Mouse (Mus musculus) kidney, postnatal 0 days (tissue): ENCODE results near the gene Wdfy2. TPM values are rescaled to one million over a fixed set of nuclear protein-coding genes. Genes with fewer than 3 reads are reported as not detected.

Source experiments
- ATAC-seq: fragments of 200-750 bp; cut with Nextera tagmentation; replicated peaks from 2 replicates; pipeline ENCODE4 v1.8.0; 2017; ENCODE audit warnings: low read depth, moderate number of reproducible peaks, moderate TSS enrichment, moderate library complexity; ENCODE audit not compliant: low FRiP score
- DNase-seq: peaks from one replicate; pipeline ENCODE4 v3.0.0-alpha.2; 2016; ENCODE audit warnings: low spot score
- H3K27ac ChIP-seq: fragments of 300-500 bp; sonication (generic); 2 replicates; pipeline ENCODE4 v1.5.1; 2014; ENCODE audit warnings: mild to moderate bottlenecking
- H3K27me3 ChIP-seq: fragments of 300-500 bp; sonication (generic); 2 replicates; pipeline ENCODE4 v1.6.1; 2014; ENCODE audit warnings: low read length, mixed read lengths; ENCODE audit not compliant: insufficient read depth
- H3K36me3 ChIP-seq: fragments of 300-500 bp; sonication (generic); 2 replicates; pipeline ENCODE4 v1.6.1; 2014; ENCODE audit warnings: low read length, mixed read lengths; ENCODE audit not compliant: insufficient read depth
- H3K4me1 ChIP-seq: fragments of 300-500 bp; sonication (generic); replicated peaks from 2 replicates; pipeline ENCODE4 v1.6.1; 2014; ENCODE audit warnings: antibody characterized with exemption, low read length, mixed read lengths; ENCODE audit not compliant: insufficient read depth
- H3K4me2 ChIP-seq: fragments of 300-500 bp; sonication (generic); 2 replicates; pipeline ENCODE4 v1.6.1; 2014; ENCODE audit warnings: mild to moderate bottlenecking, low read length, moderate library complexity, mixed read lengths
- H3K4me3 ChIP-seq: fragments of 300-500 bp; sonication (generic); replicated peaks from 2 replicates; pipeline ENCODE4 v1.5.1; 2014; ENCODE audit warnings: low read depth, low read length
- H3K9ac ChIP-seq: fragments of 300-500 bp; sonication (generic); 2 replicates; pipeline ENCODE4 v1.6.1; 2014; ENCODE audit warnings: low read depth, low read length
- H3K9me3 ChIP-seq: fragments of 300-500 bp; sonication (generic); replicated peaks from 2 replicates; pipeline ENCODE4 v1.6.1; 2016; ENCODE audit warnings: low read length, inconsistent platforms, mixed read lengths
- CTCF ChIP-seq: IDR thresholded peaks from 2 replicates; pipeline ENCODE4 v1.5.1; 2016; ENCODE audit warnings: antibody characterized with exemption, low read depth, mild to moderate bottlenecking, moderate library complexity
- WGBS: fragments of 180-500 bp; shearing (Covaris S2); extraction: QIAGEN DNeasy Blood & Tissue Kit; methylation state at CpG from one replicate; pipeline ENCODE4 v1.1.7; 2014; 5-methylcytosine and 5-hydroxymethylcytosine counted together
- polyA plus RNA-seq: library from polyadenylated mRNA; unstranded; fragments of >200 nt; fragmentation: Nextera tagmentation; extraction: Ambion mirVana; gene quantifications from 2 replicates; pipeline ENCODE4 v1.2.1, GENCODE M21; 2015

The Wdfy2 gene
- polyA plus RNA-seq, 1 experiment from 2014 or later: 3.9 TPM

- Histone ChIP-seq H3K4me1 (no peaks in the 10 kb centered on the region; the same call in 1 of the 2 replicates), H3K9ac (no peak overlapping the region), H3K4me2 (no peak overlapping the region), H3K4me3 (no peak overlapping the region), H3K36me3 (no peaks in the 10 kb centered on the region), H3K9me3 (no peaks in the 10 kb centered on the region), H3K27ac (no peak overlapping the region), H3K27me3 (no peaks in the 10 kb centered on the region)
- no peak for TF ChIP-seq CTCF
- 65% methylated on average over 6 of the region's 6 CpGs for WGBS
- ATAC-seq (no peak), DNase-seq (no peak)
These were observed 60.6 kb downstream of the Wdfy2 start for GRCm38 (mm10) chr14:62898061-62898460.

GRCm38 (mm10) chr14:62907888-62908287, 70.4 kb downstream of the Wdfy2 start:
- Histone ChIP-seq H3K9me3 (no peaks in the 10 kb centered on the region), H3K4me3 (no peak overlapping the region), H3K27me3 (no peaks in the 10 kb centered on the region), H3K9ac (no peak overlapping the region), H3K36me3 (no peaks in the 10 kb centered on the region), H3K4me2 (no peak overlapping the region), H3K4me1 (no peaks in the 10 kb centered on the region), H3K27ac (no peak overlapping the region)
- ATAC-seq (no peak), DNase-seq (no peak)
- 98% methylated on average over 2 of the region's 2 CpGs for WGBS
- TF ChIP-seq CTCF: no peak

- Histone ChIP-seq H3K27ac (no peak overlapping the region), H3K27me3 (no peaks in the 10 kb centered on the region), H3K36me3 (no peaks in the 10 kb centered on the region), H3K4me2 (no peak overlapping the region), H3K9me3 (no peaks in the 10 kb centered on the region), H3K4me1 (no peaks in the 10 kb centered on the region), H3K9ac (no peak overlapping the region), H3K4me3 (no peak overlapping the region)
- ATAC-seq: no peak
- no peak for DNase-seq
- TF ChIP-seq CTCF: no peak
- 87% methylated on average over 5 of the region's 5 CpGs for WGBS
These were observed 71.1 kb downstream of the Wdfy2 start for GRCm38 (mm10) chr14:62908550-62908949.

GRCm38 (mm10) chr14:62910859-62911258, 73.4 kb downstream of the Wdfy2 start:
- 82% methylated on average over 4 of the region's 4 CpGs for WGBS
- no peaks in the 10 kb centered on the region for H3K27me3 ChIP-seq
- H3K4me1 ChIP-seq: no peaks in the 10 kb centered on the region
- H3K9ac ChIP-seq: no peak overlapping the region
- ATAC-seq (no peak), DNase-seq (no peak)
- no peak overlapping the region for H3K4me3 ChIP-seq
- no peak for TF ChIP-seq CTCF
- H3K4me2 ChIP-seq: no peak overlapping the region
- no peaks in the 10 kb centered on the region for H3K9me3 ChIP-seq
- H3K36me3 ChIP-seq: no peaks in the 10 kb centered on the region
- H3K27ac ChIP-seq: no peak overlapping the region

GRCm38 (mm10) chr14:62915146-62915685, 77.7 kb downstream of the Wdfy2 start:
- TF ChIP-seq CTCF: no peak

GRCm38 (mm10) chr14:62916488-62917034, 79.1 kb downstream of the Wdfy2 start:
- Histone ChIP-seq H3K4me1 (no peaks in the 10 kb centered on the region), H3K9me3 (no peaks in the 10 kb centered on the region), H3K36me3 (no peaks in the 10 kb centered on the region), H3K4me3 (no peak overlapping the region), H3K27me3 (no peaks in the 10 kb centered on the region), H3K27ac (no peak overlapping the region), H3K4me2 (no peak overlapping the region), H3K9ac (no peak overlapping the region)
- TF ChIP-seq CTCF: no peak
- DNase-seq (no peak), ATAC-seq (no peak)
- WGBS: 82% methylated on average over 10 of the region's 10 CpGs

More at GRCm38 (mm10) chr14:62915146-62915685, 77.7 kb downstream of the Wdfy2 start:
- Histone ChIP-seq H3K4me2 (no peak overlapping the region), H3K27ac (no peak overlapping the region), H3K4me1 (no peaks in the 10 kb centered on the region), H3K36me3 (no peaks in the 10 kb centered on the region), H3K9ac (no peak overlapping the region), H3K9me3 (no peaks in the 10 kb centered on the region), H3K4me3 (no peak overlapping the region), H3K27me3 (no peaks in the 10 kb centered on the region)
- 87% methylated on average over 6 of the region's 6 CpGs for WGBS
- ATAC-seq (no peak), DNase-seq (no peak)

- Histone ChIP-seq H3K9ac (no peak overlapping the region), H3K27me3 (no peaks in the 10 kb centered on the region), H3K4me3 (no peak overlapping the region), H3K4me1 (no peaks in the 10 kb centered on the region), H3K27ac (no peak overlapping the region), H3K4me2 (no peak overlapping the region), H3K9me3 (no peaks in the 10 kb centered on the region), H3K36me3 (0 out of 2 replicates have a peak, but pooled peaks cover 4% of the 10 kb centered on the region)
- ATAC-seq (no peak), DNase-seq (no peak)
- no peak for TF ChIP-seq CTCF
- 94% methylated on average over 5 of the region's 5 CpGs for whole genome bisulfite sequencing
These were observed 83.9 kb downstream of the Wdfy2 start for GRCm38 (mm10) chr14:62921401-62921800.
